Mouse (Mus musculus): ENCODE results near the gene Gm20604. TPM values are rescaled to one million over a fixed set of nuclear protein-coding genes. Genes with fewer than 3 reads are reported as not detected.

Gene Gm20604
- total and polyA plus RNA-seq, 3 experiments: 0.43 to 7.9 (median 7.4) TPM

DNA sequence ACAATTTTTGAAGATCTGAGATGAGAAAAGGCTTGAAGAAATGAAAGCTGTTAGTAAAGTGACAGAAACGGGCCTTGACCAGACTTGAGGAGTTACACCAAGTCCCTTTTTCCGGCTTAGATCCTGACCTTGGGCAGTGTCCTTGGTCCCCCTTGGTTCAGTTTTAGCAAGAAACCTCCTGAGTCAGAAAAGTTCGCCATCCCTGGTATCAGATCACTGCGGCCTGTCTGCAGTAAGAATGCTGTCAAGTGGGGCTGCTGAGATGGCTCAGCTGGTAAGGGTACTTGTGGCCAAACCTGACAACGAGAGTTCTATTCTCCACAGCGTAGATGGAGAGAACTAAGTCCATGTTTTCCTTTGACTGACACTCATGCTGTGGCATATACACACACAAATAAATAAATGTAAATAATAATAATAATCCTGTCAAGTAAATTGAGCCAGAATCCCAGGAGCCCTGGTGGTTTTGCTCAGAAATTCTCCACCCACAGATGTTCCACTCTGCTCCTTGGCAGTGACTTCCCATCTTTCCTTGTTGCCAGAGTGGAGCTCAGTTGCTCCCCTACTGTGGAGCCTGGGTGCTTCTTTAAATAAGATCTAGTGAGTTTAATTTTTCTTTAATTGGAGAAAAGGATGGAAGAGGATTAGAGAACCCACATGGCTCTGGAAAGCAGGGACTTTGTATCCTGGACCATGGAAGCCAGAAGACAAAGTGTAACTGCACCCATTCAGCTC is 52.4 kb downstream of the Gm20604 start:
- peak; percentile 52 for DNase-seq

DNA sequence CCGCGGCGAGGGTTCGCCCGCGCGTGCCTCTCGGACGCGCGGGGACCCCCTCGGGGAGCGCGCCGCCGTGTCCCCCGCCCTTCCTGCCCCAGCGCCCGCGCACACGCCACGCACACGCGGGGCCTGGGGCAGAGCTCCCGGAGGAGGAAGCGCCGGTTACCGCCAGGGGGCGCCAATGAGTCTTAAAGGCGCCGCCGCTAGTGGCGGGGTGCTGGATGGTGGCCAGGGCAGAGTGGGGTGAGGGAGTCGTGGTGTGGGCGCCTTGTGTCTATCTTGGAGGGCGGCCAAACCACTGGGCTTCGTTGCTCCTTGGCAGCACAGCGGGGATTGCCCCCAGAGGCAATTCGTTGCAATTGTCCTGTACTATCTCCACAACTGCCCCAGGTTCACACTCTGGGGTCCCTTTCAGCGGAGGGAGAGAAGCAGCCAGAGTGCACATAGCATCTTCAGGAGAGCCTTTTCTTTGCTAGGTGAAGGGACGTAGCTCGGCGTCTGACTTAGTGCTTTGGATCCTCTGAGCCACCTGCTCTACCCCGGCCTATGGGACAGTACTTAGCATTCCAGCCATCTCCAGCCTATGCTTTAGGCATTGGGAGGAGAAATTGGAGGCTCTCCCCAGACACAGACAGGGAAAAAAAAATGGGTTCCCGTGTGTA is 53.1 kb downstream of the Gm20604 start:
- DNase-seq: peak; percentile 89

DNA sequence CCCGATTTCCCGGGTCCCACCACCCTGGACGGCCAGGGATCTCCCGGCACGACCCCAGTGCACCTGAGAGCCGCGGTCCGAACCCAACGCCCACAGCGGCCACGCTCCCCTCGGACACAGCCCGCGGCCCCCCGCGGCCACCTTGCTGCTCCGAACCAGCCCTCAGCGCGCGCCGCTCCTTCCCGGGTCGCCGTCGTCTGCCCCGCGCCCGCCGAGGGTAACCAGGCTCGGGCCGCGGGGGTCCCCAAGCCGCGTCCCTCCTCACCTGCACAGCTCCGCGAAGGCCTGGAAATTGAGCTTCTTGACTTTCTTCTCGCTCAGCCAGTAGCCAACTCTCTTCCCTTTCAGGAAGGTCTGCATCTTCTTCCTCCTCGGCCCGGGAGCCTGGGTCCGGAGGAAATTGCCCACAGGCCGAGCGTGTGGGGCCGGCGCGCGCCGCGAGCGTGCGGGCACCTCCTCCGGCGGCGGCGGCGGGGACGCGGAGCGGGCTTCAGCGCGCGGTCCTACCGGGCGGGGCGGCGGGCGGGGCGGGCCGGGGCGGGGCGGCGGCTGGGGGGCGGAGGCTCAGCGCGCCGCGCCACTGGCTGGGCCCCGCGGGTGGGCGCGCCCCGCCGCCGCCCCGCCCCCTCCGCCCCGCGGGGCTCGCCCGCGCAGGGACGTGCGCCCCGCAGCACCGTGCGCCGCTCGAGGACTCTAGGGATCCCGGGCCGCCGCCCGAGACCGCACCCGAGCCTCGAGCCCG is 53.8 kb downstream of the Gm20604 start, which contains the start of gene Itpk1:
Gene Itpk1, minus strand, starts transcription at position 474 of the 742 bp plus-strand sequence.
- peak; percentile 82 for DNase-seq

DNA sequence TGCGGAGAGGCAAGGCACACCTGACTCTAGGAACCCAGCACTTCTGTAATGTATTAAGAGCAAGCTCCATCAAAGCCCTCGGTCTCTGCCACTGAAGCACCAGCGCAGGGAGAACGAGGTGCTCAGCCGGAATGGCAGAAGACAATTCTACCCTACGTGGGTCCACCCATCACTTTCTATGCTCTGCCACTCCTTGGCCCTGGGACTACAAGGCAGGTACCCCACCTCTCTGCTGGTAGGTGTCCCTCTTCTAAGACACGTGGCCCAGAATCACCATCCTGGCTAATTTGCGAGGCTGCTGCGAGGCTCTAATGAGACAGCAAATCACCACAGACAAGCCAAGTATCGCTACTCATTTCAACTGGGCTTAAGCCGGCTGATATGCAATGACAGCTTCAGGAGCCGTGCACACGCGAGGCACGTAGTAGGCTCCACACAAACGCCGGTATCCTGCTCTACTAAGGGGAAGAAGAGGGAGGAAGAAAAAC is 54.5 kb downstream of the Gm20604 start:
- DNase-seq: no peak

DNA sequence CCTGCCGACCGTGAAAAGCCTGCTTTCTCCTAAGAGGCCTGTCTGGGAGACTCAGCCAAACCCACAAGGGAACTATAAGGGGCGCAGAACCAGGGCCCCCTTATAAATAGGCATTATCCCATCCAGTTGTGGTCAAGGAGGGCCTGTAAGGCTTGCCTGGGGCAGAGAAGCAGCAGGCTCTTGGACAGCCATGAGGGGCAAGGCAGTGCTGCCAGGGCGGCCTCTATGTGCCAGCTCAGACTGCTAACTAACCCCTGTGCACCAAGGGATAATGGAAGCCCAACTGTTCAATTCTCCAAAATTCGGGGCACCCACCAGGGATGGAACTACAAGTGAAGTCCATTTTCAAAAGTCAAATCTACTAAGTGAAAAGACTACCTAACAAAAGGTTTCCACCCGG is 55.0 kb downstream of the Gm20604 start:
- no peak for DNase-seq

DNA sequence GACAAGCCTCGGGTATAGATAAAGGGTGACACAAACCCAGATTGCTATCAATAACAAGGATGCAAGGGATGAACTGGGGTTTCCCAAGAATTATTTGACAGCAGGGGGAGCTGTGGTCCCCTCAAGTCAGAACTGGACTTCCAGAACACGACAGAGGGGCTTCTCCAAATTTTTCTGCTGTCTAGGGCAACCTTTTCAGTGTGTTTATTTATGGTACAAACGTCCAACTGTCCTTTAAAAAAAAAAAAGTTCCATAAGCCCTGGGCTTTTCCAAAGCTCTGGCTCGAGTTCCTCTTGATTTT is 55.4 kb downstream of the Gm20604 start:
- peak; percentile 67 for DNase-seq

DNA sequence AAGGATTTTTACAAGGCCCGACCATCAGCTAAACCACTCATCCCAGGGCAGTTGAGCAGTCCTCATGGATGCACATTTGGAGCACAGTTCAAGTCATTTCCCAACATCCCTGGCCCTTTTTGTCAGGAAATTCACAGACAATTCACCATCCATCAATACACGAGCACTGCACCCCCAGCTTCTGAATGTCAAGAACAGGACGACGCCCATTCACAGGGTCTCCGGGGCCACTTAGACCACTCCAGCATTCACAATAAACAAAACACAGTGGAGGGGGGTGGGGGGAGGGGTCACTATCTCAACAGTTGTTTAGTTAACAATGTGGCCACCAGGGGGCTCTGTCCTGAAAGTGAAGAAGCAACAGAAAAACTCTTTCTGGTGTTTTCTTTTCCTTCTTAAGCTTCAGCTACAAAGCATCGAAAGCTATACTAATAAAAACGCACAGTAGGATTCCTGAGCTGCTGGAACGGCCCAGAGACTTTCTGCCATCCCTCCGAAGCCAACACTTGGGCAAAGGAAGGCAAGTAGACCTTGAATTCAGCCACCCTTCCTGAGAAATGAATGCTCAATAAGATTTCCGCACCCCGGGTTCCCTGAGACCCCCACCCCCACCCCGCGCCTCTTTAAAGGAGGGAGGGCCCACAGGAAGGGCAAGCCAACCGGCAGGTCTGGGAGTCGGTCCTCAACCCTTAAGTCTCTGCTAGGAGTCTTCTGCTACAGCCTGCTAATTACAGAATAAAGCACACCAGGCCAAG is 55.9 kb downstream of the Gm20604 start:
- DNase-seq: peak; percentile 73

DNA sequence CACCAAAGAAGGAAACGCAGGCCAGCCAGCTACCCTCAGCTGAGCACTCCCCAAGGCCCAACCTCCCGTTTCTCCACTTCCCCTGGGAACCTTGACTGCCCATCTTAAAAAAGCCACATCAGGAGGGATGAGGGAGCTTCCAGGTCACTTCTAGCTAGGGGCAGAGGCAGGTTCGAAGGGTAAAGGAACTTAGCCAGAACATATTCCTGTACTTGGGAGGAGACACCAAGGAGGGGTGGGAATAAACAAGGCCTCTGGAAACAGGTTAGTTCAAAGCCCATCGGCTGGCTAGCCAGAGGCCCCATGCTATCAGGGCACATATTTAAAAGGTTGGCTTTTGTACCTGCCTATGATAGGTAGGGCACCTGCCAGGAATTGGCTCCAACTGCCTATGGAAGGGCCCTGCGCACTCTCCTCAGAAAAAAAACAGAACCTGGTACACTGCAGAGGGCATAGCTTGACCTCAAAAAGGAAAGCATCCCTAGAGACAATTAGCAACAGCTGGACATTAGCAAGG is 56.7 kb downstream of the Gm20604 start:
- no peak for DNase-seq

DNA sequence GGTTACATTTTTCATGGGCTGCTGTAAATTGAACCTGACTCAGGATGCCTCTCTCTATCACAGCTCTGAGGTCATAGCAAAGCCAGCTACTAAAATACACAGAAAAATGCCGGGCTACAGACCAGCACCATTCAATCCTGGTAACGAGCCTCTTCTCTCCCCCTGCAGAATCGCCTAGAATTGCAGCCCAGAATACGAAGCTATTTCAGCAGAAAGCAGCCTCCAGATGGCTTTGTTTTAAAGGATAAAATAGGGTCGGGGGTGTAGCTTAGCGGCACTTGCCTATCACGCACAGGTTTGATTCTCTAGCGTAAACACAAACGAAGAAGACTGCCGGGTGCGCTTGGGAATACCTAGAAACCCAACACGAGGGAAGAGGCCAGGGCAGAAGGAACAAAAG is 58.0 kb downstream of the Gm20604 start:
- no peak for DNase-seq

DNA sequence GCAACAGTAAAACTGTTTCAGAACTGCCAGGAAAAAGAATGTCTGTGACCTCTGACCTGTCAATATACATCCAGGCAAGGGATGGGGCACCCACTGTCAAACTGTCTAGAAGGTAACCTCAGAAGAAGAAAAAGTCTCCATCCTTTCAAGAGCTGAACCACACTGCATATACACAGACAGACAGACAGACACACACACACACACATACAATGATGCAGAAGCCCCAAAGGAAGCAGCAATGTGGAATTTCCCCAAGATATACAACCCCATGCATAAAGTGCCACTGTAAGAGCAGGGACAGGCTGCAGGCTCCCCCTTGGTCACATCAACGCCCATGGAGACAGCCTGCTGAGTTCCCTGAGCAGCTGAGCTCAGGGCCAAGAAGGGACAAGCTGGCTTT is 59.3 kb downstream of the Gm20604 start:
- no peak for DNase-seq

DNA sequence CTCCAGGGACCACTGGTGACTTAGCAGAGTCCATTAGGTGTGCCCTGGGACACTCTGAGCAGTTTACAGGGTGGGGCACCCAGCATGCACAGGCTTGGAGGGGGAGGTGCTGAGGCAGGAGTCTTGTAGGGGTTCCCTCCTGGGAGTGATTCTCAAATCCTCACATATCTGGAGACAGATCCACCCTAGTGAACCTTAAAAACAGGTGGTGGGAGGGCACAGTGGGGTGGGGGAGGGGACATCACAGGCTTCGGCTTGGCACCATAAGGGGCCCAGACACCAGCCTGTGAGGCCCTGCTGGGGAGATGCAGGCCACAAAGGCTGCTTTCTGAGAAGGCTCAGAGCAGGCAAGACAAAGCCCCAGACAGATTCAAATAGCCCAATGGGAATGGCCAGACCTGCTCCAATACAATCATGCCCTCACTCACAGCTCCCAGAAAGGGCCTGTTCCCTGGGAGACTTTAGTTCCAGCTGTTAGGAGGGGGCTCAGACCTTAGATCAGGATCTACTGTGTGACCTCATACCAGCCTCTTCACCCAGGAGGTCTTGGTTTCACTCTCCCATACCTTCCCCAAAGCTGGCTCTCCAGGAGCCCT is 60.3 kb downstream of the Gm20604 start:
- no peak for DNase-seq

DNA sequence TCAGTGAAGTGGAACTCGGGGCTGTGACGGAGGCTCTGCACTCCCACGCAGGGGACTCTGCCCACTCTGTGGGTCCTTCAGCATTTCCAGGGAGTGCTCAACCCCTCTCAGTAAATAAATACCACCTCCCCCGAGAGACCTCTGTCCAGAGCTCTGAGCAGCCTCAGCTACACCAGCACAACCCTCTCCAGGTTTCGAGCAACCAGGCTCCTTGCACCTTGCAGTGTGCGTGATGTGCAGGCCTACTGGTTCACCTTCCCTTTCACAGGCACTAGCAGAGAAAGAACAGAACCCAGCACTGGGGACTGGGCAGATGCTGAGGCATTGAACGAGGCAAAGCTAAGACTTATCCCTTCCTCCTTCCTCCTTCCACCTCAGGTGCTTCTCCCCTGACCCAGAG is 61.1 kb downstream of the Gm20604 start:
- no peak for DNase-seq

DNA sequence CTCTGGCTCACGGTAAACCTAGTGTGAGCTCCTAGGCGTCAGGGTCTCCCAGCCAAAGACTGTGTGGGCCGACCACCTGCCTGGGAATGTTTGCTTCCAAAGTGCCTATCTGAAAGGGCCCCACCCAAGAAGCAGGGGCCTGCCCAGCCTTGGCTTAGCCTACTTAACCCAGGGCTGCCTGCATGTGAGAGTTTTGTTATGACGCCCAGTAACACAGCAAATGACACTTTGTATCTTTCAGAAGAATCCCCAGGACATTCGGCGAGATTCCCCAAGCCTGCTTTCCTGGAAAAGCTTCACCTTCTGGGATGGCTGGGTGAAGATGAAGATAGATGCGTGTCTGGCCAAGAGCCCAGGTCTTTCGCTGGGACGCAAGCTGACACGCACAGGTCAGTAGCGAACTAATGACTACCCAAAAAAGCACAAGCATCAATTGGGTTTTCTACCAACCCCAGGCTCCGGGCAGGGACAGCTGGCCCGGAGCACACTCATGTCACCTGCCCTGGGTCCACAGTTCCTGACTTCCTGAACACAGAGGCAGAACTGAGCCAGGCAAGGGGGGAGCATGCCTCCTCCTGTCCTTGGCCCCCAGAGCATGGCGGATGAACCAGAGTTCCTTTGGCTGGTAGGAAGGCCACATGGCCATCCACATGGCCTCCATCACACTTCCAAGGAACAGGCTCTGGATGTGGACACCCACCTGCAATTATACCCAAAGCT is 61.7 kb downstream of the Gm20604 start:
- DNase-seq: no peak

DNA sequence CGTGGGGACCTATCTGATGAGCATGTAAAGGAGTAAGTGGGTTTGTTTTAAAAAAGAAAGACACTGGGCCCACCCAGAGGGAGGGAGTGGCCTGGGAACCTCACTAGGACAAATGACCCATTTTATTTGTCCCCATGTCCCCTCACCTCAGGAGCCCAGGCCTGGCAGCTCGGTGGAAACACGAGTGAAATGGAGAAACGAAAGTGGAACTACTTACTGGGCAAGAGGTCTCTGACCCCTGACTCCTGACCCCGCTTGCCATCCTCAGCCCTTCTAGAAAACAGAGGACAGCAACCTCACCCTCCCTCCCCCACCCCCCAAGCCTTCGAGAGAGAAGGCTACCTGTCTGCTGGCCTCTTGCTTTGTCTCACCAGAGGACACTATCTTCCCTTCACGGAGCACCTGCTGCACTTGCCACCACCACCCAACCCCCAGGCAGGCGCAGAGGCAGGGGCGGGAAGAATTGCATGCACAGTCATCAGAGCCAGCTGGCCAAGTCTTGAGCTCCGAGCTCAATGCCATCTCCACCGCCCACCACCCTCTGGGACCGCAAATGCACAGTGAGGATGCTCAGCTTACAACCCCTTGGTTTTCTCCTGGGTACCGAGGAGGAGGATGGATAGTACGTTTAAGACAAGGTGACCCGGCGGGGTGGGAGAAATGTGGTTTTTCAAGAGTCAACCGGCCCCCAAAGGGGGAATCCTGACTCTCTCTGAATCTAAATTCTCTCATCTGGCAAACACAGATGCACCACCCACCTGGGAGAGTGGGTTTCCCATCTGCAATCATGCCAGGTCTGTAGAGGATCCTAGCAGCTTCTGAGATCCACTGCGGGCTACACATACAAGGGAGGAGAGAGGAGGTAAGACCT is 62.9 kb downstream of the Gm20604 start:
- no peak for DNase-seq

DNA sequence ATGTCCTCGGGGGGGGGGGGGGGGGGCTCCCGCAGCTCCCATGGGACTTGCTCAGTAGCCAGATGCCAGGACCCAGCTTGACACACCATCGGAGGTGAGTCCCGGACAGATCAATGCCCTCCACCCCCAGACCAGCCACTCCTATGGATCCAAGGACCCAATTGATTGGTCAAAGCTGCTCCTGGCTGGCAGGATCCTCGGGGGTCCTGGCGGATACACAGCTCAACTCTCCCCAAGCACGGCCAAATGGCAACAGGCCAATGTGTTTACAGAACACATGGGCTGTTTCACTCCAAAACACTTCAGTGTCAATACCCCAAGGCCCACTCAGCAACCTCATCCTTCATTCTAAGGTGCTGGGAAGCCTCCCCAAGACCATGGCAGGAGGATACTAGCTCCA is 66.7 kb downstream of the Gm20604 start:
- DNase-seq: no peak

Measured in adrenal gland, adult 2 months (tissue).